Mouse (Mus musculus) gastrocnemius, postnatal 14 days (tissue): ENCODE results near the gene Krt27. TPM values are rescaled to one million over a fixed set of nuclear protein-coding genes. Genes with fewer than 3 reads are reported as not detected.
A peak's percentile ranks its signal among the peaks of the same experiment; 100 is the strongest.

Experiments
- DNase-seq: peaks from one replicate; pipeline ENCODE4 v3.0.0; 2021; ENCODE audit warnings: mixed read lengths
- intact Hi-C: fragments of 180-260 bp; cut with DNase I; formaldehyde crosslinking; loops from one replicate; pipeline ENCODE4 v1.15.1; 2025; ENCODE audit warnings: low total_unique reads
- long read RNA-seq, 2 experiments: library from polyadenylated mRNA; stranded (forward); transcript quantifications; one replicate each; pipeline ENCODE4 v2.0.0; 2021
- total RNA-seq, 2 experiments: library from RNA; stranded (reverse); gene quantifications; 2 replicates each; pipeline ENCODE4 v1.2.3; 2021

Gene Krt27
- total RNA-seq, result not detected
- long read RNA-seq, experiment 1, result 0 reads
- long read RNA-seq, experiment 2, result 0 reads

GRCm38 (mm10) chr11:99351004-99351403, at the start of gene Krt27:
Gene Krt27 (minus strand): TSS chr11:99351104.
- DNase-seq, result no peak
- intact Hi-C loops, result no loop called here

DNA sequence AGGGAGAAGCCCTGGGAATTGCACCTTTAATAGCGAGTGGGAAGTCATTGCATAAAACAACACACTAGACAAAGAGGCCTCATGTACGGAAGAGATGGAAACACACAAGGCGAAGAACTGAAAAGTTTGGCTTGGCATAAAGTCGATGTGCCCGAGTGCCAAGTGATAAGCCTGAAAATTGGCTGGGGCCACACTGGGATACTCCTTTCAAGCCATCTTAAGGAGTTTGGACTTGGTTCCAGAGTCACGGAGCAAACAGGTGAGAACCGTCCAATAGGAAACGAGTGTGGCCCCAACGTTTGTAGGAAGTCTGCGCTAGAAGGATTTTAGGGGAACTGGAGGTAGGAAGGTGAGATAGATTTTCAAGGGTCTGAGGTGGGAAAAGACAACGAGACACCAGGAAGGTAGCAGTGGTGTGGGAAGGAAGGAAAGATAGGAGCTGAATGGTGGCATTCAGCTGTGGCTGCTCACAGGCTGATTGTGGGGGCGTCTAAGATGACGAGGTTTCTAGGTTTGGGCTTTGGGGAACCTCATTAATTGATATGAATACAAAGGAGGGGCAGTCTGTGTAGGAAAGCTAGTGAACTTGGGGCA, 49.1 kb upstream of the Krt27 start:
- DNase-seq, result no peak
- intact Hi-C loops, result no loop called here

DNA sequence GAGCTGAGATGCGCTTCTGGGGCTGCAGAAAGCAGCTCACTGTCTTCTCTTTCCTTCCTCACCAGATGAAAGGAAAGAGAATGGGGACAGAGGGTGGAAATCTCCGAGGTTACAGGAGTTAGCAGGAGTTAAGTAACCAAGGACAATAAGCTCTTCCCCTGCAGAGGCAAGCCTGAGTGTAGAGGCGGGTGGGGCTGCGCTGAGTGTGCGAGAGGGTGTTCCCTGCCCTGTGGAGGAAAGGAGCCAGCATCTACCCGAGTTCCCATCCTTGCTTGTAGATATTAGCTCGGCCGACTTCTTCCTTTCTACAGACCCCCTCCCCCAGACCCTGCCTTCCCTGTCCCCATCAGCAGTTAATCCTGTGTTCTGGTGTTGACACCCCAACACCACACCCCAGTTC, 47.9 kb upstream of the Krt27 start:
- intact Hi-C loops, result no loop called here
- no peak for DNase-seq

GRCm38 (mm10) chr11:99398084-99398483, 47.2 kb upstream of the Krt27 start:
- intact Hi-C loops, result no loop called here
- DNase-seq, result no peak

- intact Hi-C loops, result no loop called here
- no peak for DNase-seq
These were observed 45.8 kb upstream of the Krt27 start for GRCm38 (mm10) chr11:99396661-99397060.

GRCm38 (mm10) chr11:99396034-99396433, 45.1 kb upstream of the Krt27 start:
- no peak for DNase-seq
- intact Hi-C loops, result no loop called here

GRCm38 (mm10) chr11:99392492-99392891, 41.6 kb upstream of the Krt27 start:
- intact Hi-C loops, result no loop called here
- DNase-seq, result no peak

DNA sequence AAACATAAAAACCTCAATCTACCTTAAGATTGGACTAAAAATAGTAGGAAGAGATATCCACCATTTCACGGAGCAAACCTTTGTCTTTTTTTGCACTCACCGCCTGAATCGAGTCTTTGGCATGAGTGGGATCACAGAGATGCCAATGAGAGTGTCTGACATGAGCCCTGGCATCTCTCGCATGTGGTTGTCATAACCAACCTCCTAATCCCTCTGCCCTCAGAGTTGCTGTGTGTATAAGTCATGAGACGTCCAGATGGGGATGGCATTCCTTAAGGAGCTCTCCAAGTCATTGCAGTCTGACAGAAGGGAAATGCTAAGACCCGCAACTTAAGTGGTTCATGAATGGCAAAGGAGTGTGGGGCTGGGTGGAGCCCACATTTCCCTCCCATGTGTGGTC, 40.5 kb upstream of the Krt27 start:
- DNase-seq, result no peak
- intact Hi-C loops, result no loop called here

GRCm38 (mm10) chr11:99390866-99391265, 40.0 kb upstream of the Krt27 start:
- DNase-seq, result no peak
- intact Hi-C loops, result no loop called here

GRCm38 (mm10) chr11:99389264-99389663, 38.4 kb upstream of the Krt27 start, which contains the start of gene Krt10:
Gene Krt10 (minus strand): TSS chr11:99389364.
- DNase-seq, result no peak
- intact Hi-C loops, result no loop called here

DNA sequence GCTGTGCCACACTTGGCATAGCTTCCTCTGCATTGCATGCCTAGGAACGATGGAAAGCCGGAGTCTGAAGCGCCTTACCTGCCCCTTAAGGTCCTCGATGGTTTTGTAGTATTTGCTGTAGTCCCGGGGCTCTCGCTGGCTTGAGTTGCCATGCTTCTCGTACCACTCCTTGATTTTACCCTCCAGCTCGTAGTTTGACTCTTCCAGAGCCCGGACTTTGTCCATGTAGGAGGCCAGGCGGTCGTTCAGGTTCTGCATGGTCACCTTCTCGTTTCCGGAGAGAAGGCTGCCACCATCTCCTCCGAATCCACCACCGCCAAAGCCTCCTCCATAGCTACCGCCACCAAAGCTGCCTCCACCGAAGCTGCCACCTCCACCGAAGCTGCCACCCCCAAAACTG, 37.8 kb upstream of the Krt27 start:
- intact Hi-C loops, result no loop called here
- DNase-seq, result no peak

DNA sequence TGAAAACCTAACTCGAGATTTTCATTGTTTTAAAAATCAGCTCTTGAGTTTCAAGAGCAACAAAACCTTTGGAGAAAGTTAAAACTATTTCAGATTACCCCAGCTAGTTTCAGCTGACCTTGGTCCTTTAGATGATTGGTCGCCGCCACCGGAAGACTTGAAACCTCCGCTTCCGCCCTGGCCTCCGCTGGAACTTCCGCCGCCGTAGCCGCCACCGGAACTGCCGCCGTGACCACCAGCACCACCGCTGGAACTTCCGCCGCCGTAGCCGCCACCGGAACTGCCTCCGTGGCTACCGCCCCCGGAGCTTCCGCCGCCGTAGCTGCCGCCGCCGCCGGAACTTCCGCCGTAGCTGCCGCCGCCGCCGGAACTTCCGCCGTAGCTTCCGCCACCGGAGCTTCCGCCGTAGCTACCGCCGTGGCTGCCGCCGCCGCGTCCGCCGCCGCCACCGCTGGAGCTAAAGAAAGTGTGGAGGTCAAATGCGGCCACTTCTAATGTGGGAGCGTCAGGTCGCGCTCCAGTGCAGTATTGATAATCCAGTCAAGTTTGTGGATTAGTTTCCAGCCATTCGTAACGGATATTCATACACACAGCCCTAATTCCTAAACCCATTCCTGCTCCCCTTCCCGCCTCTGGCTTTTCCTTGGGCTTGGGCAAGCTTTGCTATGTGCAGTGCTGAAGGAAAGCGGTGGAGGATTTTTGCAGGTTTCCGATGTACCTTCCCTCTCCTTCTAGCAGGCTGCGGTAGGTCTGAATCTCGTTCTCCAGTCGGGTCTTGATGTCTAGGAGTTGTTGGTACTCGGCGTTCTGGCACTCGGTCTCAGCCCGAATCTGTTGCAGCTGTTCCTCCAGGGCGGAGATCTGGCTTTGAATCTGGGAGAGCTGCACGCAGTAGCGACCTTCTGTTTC, 35.2 kb upstream of the Krt27 start:
- DNase-seq, result peak; percentile 93
- intact Hi-C loops, result no loop called here

GRCm38 (mm10) chr11:99379568-99379967, 28.7 kb upstream of the Krt27 start:
- DNase-seq, result peak; percentile 67
- intact Hi-C loops, result loop anchor here (2.0 kb wide), 1 partner anchor 83 kb away; no protein-coding TSS in a partner anchor

GRCm38 (mm10) chr11:99374803-99375202, 23.9 kb upstream of the Krt27 start, which contains the start of gene Krt28:
Gene Krt28 (minus strand): TSS chr11:99374903.
- intact Hi-C loops, result no loop called here
- no peak for DNase-seq

GRCm38 (mm10) chr11:99369853-99370451, 19.0 kb upstream of the Krt27 start:
- intact Hi-C loops, result no loop called here
- DNase-seq, result no peak

GRCm38 (mm10) chr11:99369229-99369628, 18.3 kb upstream of the Krt27 start:
- intact Hi-C loops, result no loop called here
- DNase-seq, result no peak

GRCm38 (mm10) chr11:99366791-99367190, 15.9 kb upstream of the Krt27 start:
- peak; percentile 32 for DNase-seq
- intact Hi-C loops, result no loop called here

DNA sequence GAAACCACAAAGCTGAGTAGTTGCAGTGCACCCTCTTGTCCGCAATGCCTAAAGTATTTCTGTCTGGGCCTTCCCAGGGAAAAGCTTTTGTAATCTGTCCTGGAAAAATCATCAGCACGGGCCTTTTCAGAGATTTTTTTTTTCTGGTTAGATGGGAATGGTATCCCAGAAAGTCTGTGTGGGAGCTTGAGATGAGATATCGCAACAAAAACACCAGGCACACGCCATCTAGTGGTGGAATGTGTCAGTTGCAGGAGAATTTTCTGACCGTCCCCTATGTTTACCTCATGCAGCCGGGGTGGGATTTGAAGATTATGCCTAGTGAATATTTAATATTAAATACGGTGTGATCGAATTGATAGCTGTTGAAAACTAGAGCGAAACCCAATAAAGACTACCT, 13.5 kb upstream of the Krt27 start:
- intact Hi-C loops, result no loop called here
- DNase-seq, result no peak

GRCm38 (mm10) chr11:99361423-99361822, 10.5 kb upstream of the Krt27 start:
- intact Hi-C loops, result no loop called here

GRCm38 (mm10) chr11:99339299-99339847, 11.5 kb downstream of the Krt27 start:
- no peak for DNase-seq
- intact Hi-C loops, result no loop called here

More at GRCm38 (mm10) chr11:99361423-99361822, 10.5 kb upstream of the Krt27 start:
- DNase-seq, result no peak
